Comparison of ENCODE assay signal across 29 mouse cellular contexts in genomic region chr3:135232462-135232861, GRCm38 (mm10). TPM values are rescaled to one million over a fixed set of nuclear protein-coding genes. Genes with fewer than 3 reads are reported as not detected.
"Had no signal": no experiment of that assay in that cellular context is flagged by ENCODE, and none has a peak within 500 bp of the region (broad histone marks: within the 10 kb centered on the region; RNA-seq: fewer than 3 reads in every experiment).

No protein-coding gene starts in this region.

- H3K27me3 ChIP-seq: embryonic facial prominence, embryonic 12.5 days; embryonic facial prominence, embryonic 13.5 days; embryonic facial prominence, embryonic 15.5 days; forebrain, embryonic 12.5 days; forebrain, embryonic 13.5 days; forebrain, embryonic 15.5 days had no signal

- H3K4me1 ChIP-seq: embryonic facial prominence, embryonic 10.5 days; embryonic facial prominence, embryonic 12.5 days; embryonic facial prominence, embryonic 13.5 days; embryonic facial prominence, embryonic 15.5 days; forebrain, embryonic 10.5 days; forebrain, embryonic 12.5 days; forebrain, embryonic 13.5 days; forebrain, embryonic 15.5 days had no signal

- H3K4me3 ChIP-seq: embryonic facial prominence, embryonic 10.5 days; embryonic facial prominence, embryonic 12.5 days; embryonic facial prominence, embryonic 13.5 days; embryonic facial prominence, embryonic 15.5 days; erythroblast, embryonic 14.5 days; forebrain, embryonic 10.5 days; forebrain, embryonic 12.5 days; forebrain, embryonic 13.5 days; forebrain, embryonic 15.5 days; gastrocnemius, adult 2 months; heart, adult 2 months had no signal

- ATAC-seq: forebrain, embryonic 13.5 days; forebrain, embryonic 14.5 days; forebrain, embryonic 15.5 days; forebrain, embryonic 16.5 days; forebrain, postnatal 0 days had no signal

- H3K9ac ChIP-seq: embryonic facial prominence, embryonic 12.5 days; embryonic facial prominence, embryonic 13.5 days; embryonic facial prominence, embryonic 15.5 days; forebrain, embryonic 12.5 days; forebrain, embryonic 13.5 days; forebrain, embryonic 15.5 days; forebrain, postnatal 0 days had no signal

- H3K9me3 ChIP-seq: embryonic facial prominence, embryonic 10.5 days; embryonic facial prominence, embryonic 12.5 days; embryonic facial prominence, embryonic 13.5 days; embryonic facial prominence, embryonic 15.5 days; forebrain, embryonic 10.5 days; forebrain, embryonic 12.5 days; forebrain, embryonic 13.5 days; forebrain, embryonic 15.5 days had no signal

- DNase-seq: cerebellum, adult 2 months; cerebellum, adult 8-10 months; cerebellum, adult 9-10 months; cerebellum, adult 9-11 months; cerebellum, postnatal 10 days; cerebellum, postnatal 14 days; cerebellum, postnatal 25 days; cerebellum, postnatal 36 days; embryo, embryonic 11 days; forebrain, postnatal 0 days; gastrocnemius, adult 2 months; gastrocnemius, postnatal 10 days; gastrocnemius, postnatal 14 days; gastrocnemius, postnatal 25 days; gastrocnemius, postnatal 36 days; heart, adult 18-20 months; heart, adult 2 months had no signal

- H3K4me2 ChIP-seq: embryonic facial prominence, embryonic 12.5 days; embryonic facial prominence, embryonic 13.5 days; embryonic facial prominence, embryonic 15.5 days; forebrain, embryonic 12.5 days; forebrain, embryonic 13.5 days; forebrain, embryonic 15.5 days had no signal

- H3K27ac ChIP-seq: embryonic facial prominence, embryonic 10.5 days; embryonic facial prominence, embryonic 12.5 days; embryonic facial prominence, embryonic 13.5 days; embryonic facial prominence, embryonic 15.5 days; forebrain, embryonic 10.5 days; forebrain, embryonic 12.5 days; forebrain, embryonic 13.5 days; forebrain, embryonic 15.5 days; gastrocnemius, adult 2 months; heart, adult 2 months had no signal

RNA-seq across cellular contexts. Expression of gene Bdh2, which starts 48.6 kb away (rescaled TPM):
- total RNA-seq: granulocyte monocyte progenitor cell, adult 5-6 weeks had no signal
- polyA plus RNA-seq: erythroblast, embryonic 14.5 days had no signal
